Mouse (Mus musculus) right cerebral cortex, postnatal 14 days (tissue): ENCODE measurements at regions not wholly inside any gene's neighbourhood (a gene's known extent, or its start where the extent isn't known, plus 50 kb on each side); places are given as distances from the start of the nearest gene placed in this dataset.

ENCODE experiments used
- DNase-seq: peaks from one replicate; pipeline ENCODE4 v3.0.0; 2022

GRCm38 (mm10) chr7:125281371-125281770, 163.1 kb upstream of the Kdm8 start:
- no peak for DNase-seq

- DNase-seq: no peak
Observed at GRCm38 (mm10) chr7:125295226-125295625, 149.2 kb upstream of the Kdm8 start.

GRCm38 (mm10) chr7:125308433-125308832, 136.0 kb upstream of the Kdm8 start:
- no peak for DNase-seq

- no peak for DNase-seq
Observed at GRCm38 (mm10) chr7:125310971-125311370, 133.5 kb upstream of the Kdm8 start.

GRCm38 (mm10) chr7:125313604-125314003, 130.9 kb upstream of the Kdm8 start:
- no peak for DNase-seq

- DNase-seq: no peak
Observed at GRCm38 (mm10) chr7:125334769-125335168, 109.7 kb upstream of the Kdm8 start.

GRCm38 (mm10) chr7:125335586-125336165, 108.8 kb upstream of the Kdm8 start:
- DNase-seq: no peak

- no peak for DNase-seq
Observed at GRCm38 (mm10) chr7:125336826-125337225, 107.7 kb upstream of the Kdm8 start.

- no peak for DNase-seq
Observed at GRCm38 (mm10) chr7:125338177-125338751, 106.2 kb upstream of the Kdm8 start.

- no peak for DNase-seq
Observed at GRCm38 (mm10) chr7:125340326-125340905, 104.1 kb upstream of the Kdm8 start.

GRCm38 (mm10) chr7:125349606-125350005, 94.9 kb upstream of the Kdm8 start:
- no peak for DNase-seq

- no peak for DNase-seq
Observed at GRCm38 (mm10) chr7:125354211-125354610, 90.3 kb upstream of the Kdm8 start.

GRCm38 (mm10) chr7:125354956-125355355, 89.5 kb upstream of the Kdm8 start:
- DNase-seq: no peak

GRCm38 (mm10) chr7:125358016-125358415, 86.5 kb upstream of the Kdm8 start:
- no peak for DNase-seq

- DNase-seq: no peak
Observed at GRCm38 (mm10) chr7:125383021-125383420, 61.5 kb upstream of the Kdm8 start.

- no peak for DNase-seq
Observed at GRCm38 (mm10) chr7:125384171-125384570, 60.3 kb upstream of the Kdm8 start.

GRCm38 (mm10) chr7:125392536-125392935, 51.9 kb upstream of the Kdm8 start:
- DNase-seq: no peak

- DNase-seq: no peak
Observed at GRCm38 (mm10) chr7:125393228-125393627, 51.2 kb upstream of the Kdm8 start.

GRCm38 (mm10) chr7:125393654-125394346, 50.7 kb upstream of the Kdm8 start:
- DNase-seq: peak; percentile 97
